Mouse (Mus musculus) megakaryocyte-erythroid progenitor cell, adult 5-6 weeks (primary cell): ENCODE data around the gene Zfp759. TPM values are rescaled to one million over a fixed set of nuclear protein-coding genes. Genes with fewer than 3 reads are reported as not detected.

Source experiments
- total RNA-seq, 2 experiments: library from RNA; stranded (forward) in 1 of 2; stranded (reverse) in 1 of 2; fragments of 200-1000, 215-1000 nt in 1 of 2; fragments of >200 nt in 1 of 2; fragmentation: Nextera tagmentation in 1 of 2; gene quantifications; 2 replicates each; pipeline ENCODE4 v1.2.3; 2014 to 2017

Zfp759 gene
- total RNA-seq, 2 experiments from 2014 or later: 3.7 to 6.3 TPM

Other genes with a start within 250 kb of the Zfp759 start
- 1.8 TPM in 1 of 2 replicates, not detected in the other for gene Gm10767, start 216.7 kb upstream of the Zfp759 start, total RNA-seq (2014; fragmentation: Nextera tagmentation)
- 0.52 and 0.57 TPM in 2 replicates for gene Gm10767, start 216.7 kb upstream of the Zfp759 start, total RNA-seq (2017)
- 2.3 and 3.3 TPM in 2 replicates for gene Zfp712, start 60.5 kb upstream of the Zfp759 start, total RNA-seq (2014; fragmentation: Nextera tagmentation)
- gene Zfp712, start 60.5 kb upstream of the Zfp759 start, total RNA-seq (2017): 3.7 and 7.1 TPM in 2 replicates
- gene Zfp708, start 23.7 kb upstream of the Zfp759 start, total RNA-seq (2014; fragmentation: Nextera tagmentation): 3.4 and 6.3 TPM in 2 replicates
- 2.0 and 4.7 TPM in 2 replicates for gene Zfp708, start 23.7 kb upstream of the Zfp759 start, total RNA-seq (2017)
- gene Gm28557, start 13.1 kb upstream of the Zfp759 start, total RNA-seq (2014; fragmentation: Nextera tagmentation): 3.1 and 6.2 TPM in 2 replicates
- gene Gm28557, start 13.1 kb upstream of the Zfp759 start, total RNA-seq (2017): 5.3 and 6.3 TPM in 2 replicates
- 0.22 and 2.1 TPM in 2 replicates for gene Rslcan18, start 5.4 kb upstream of the Zfp759 start, total RNA-seq (2014; fragmentation: Nextera tagmentation)
- gene Rslcan18, start 5.4 kb upstream of the Zfp759 start, total RNA-seq (2017): 0.15 and 0.99 TPM in 2 replicates
- 0.25 and 2.0 TPM in 2 replicates for gene Rsl1, start 51.5 kb downstream of the Zfp759 start, total RNA-seq (2014; fragmentation: Nextera tagmentation)
- gene Rsl1, start 51.5 kb downstream of the Zfp759 start, total RNA-seq (2017): 1.8 and 5.6 TPM in 2 replicates
- gene Zfp455, start 72.8 kb downstream of the Zfp759 start, total RNA-seq (2014; fragmentation: Nextera tagmentation): 2.4 and 2.6 TPM in 2 replicates
- gene Zfp455, start 72.8 kb downstream of the Zfp759 start, total RNA-seq (2017): 0.38 and 2.4 TPM in 2 replicates
- 4.6 and 9.0 TPM in 2 replicates for gene Zfp458, start 156.8 kb downstream of the Zfp759 start, total RNA-seq (2014; fragmentation: Nextera tagmentation)
- gene Zfp458, start 156.8 kb downstream of the Zfp759 start, total RNA-seq (2017): 3.1 and 4.4 TPM in 2 replicates
- 2.5 and 4.3 TPM in 2 replicates for gene Zfp457, start 184.8 kb downstream of the Zfp759 start, total RNA-seq (2014; fragmentation: Nextera tagmentation)
- 1.0 TPM in 1 of 2 replicates, not detected in the other for gene Zfp457, start 184.8 kb downstream of the Zfp759 start, total RNA-seq (2017)
- gene Zfp595, start 210.9 kb downstream of the Zfp759 start, total RNA-seq (2014; fragmentation: Nextera tagmentation): 5.2 and 11.6 TPM in 2 replicates
- gene Zfp595, start 210.9 kb downstream of the Zfp759 start, total RNA-seq (2017): 4.9 and 8.2 TPM in 2 replicates
- 6.6 and 13.8 TPM in 2 replicates for gene Gm28044, start 238.9 kb downstream of the Zfp759 start, total RNA-seq (2014; fragmentation: Nextera tagmentation)
- 3.5 TPM in 1 of 2 replicates, not detected in the other for gene Gm28044, start 238.9 kb downstream of the Zfp759 start, total RNA-seq (2017)
- gene Zfp953, start 238.9 kb downstream of the Zfp759 start, total RNA-seq (2014; fragmentation: Nextera tagmentation): 6.1 and 7.5 TPM in 2 replicates
- gene Zfp953, start 238.9 kb downstream of the Zfp759 start, total RNA-seq (2017): 6.3 and 10.5 TPM in 2 replicates